Mouse (Mus musculus) central nervous system, embryonic 11.5 days (tissue): ENCODE measurements around the gene Glp2r. TPM values are rescaled to one million over a fixed set of nuclear protein-coding genes. Genes with fewer than 3 reads are reported as not detected.

ENCODE experiments used
- polyA plus RNA-seq: library from polyadenylated mRNA; depleted of rRNA; stranded (reverse); fragments of >200 nt; gene quantifications from 2 replicates; pipeline ENCODE4 v1.2.3, GENCODE M21; 2012; rRNA removed

The Glp2r gene
- polyA plus RNA-seq, result 0.02 TPM in 2 replicates

DNA sequence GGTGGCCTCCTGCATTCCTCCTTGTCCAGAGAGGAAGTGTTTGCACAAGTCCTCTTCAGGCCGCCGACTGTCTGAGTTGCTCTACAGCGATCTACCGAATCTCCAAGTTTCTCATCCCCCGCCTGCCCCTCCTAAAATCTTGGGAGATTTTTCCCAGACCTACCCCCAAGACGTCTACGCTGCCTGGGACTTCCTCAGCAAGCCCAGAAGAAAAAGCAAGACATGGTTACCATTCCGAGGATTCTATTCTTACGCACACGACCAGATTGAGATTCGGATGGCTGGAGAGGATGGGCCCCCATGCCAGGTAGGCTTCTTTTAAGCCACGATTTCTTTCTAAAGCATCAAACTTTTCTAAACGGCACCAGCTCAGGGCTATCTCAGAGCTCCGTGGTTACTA lies at the start of gene Glp2r:
Glp2r (minus strand) TSS at position 101 of the 400 bp plus-strand sequence.

DNA sequence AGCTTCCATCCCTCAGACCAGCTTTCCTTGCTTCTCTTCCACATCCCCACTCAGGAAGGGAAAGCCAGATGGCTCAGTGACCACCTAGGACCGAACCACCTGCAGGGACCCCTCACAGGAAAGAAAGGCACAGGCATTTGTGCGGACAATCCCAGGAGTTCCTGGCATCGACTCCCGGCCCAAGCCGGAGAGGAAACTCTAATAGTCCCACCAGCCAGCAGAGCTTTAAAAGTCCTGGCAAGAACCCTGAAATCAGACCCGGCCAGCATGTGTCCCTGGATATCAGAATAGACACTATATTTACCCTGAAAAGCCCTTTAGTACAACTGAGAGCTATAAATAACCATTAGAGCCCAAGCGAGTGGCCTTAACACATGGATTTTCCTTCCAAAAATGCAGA lies 27.0 kb upstream of the Glp2r start, which contains the start of gene Dhrs7c:
Dhrs7c (plus strand) TSS at position 257 of the 400 bp plus-strand sequence.

DNA sequence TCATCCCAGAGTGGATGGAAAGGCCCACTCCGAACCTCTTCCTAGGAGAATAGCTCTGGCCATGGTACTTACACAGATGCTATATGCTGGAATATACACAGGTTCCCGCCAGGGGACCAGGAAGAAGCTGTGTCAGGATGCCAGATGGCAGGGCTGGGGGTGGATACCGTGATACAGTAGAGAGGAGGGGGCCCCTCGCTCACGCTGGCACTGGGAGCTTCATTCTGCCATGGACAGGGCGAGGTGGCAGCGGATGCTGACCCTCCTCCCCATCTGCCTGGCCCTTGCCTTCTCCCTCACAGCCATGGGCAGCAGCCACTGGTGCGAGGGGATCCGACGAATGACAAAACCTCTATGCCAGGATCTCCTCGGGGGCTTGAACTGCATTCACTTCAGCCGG lies 3.4 kb upstream of the Glp2r start, which contains the start of gene Gsg1l2:
Gsg1l2 (plus strand) TSS at position 230 of the 400 bp plus-strand sequence.

DNA sequence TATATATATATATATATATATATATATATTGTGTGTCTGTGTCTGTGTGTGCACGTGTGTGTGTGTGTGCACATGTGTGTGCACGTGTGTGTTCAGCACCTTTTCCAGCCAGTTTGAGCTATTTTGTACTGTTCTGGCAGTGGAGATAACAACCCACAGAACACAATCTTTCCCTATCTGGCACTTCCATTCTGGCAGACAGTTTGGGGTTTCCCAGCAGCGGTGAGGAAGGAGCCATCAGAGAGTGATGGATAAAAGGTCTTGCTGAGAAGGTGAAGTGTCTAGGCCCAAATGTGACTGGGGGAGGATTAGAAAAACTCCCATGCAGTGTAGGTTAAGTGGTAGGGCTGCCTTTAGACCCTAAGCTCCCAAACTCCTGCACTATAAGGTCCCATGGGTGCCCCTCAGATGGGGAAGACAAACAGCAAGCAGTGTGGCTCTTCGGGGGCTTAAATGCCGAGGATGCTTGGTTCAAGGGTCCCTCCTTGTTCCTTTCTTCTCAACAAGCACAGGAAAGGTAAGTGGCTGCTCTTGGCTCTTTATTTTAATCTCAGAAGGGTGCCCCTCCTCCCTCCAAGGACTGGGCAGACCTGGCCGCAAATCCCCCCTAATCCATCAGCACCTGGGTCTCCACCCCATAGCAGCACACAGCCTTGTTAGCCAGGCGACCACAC lies 76.1 kb downstream of the Glp2r start, which contains the start of gene Rcvrn:
Rcvrn (plus strand) TSS at position 624 of the 674 bp plus-strand sequence.

Other genes with a start within 250 kb of the Glp2r start
- gene Rcvrn, start 75.8 kb downstream of the Glp2r start, polyA plus RNA-seq, result 0.07 TPM in 1 of 2 replicates, not detected in the other
- not detected in 2 replicates for gene Gsg1l2, start 3.5 kb upstream of the Glp2r start, polyA plus RNA-seq
- gene Dhrs7c, start 27.0 kb upstream of the Glp2r start, polyA plus RNA-seq, result 0.05 and 1.3 TPM in 2 replicates
- 1.1 and 1.2 TPM in 2 replicates for gene Usp43, start 151.0 kb upstream of the Glp2r start, polyA plus RNA-seq
- 0.55 and 0.65 TPM in 2 replicates for gene Cfap52, start 194.5 kb upstream of the Glp2r start, polyA plus RNA-seq
- gene Stx8, start 195.0 kb upstream of the Glp2r start, polyA plus RNA-seq, result 29.1 and 42.9 TPM in 2 replicates